Mouse (Mus musculus) intestine, postnatal 0 days (tissue): ENCODE data around the gene Rapgef3. TPM values are rescaled to one million over a fixed set of nuclear protein-coding genes. Genes with fewer than 3 reads are reported as not detected.

Source experiments
- ATAC-seq: fragments of 200-750 bp; cut with Nextera tagmentation; 2 replicates; pipeline ENCODE4 v1.8.0; 2017; ENCODE audit warnings: mild to moderate bottlenecking, moderate TSS enrichment, moderate library complexity
- H3K27ac ChIP-seq: fragments of 300-500 bp; sonication (generic); 2 replicates; pipeline ENCODE4 v1.5.1; 2014; ENCODE audit warnings: mild to moderate bottlenecking, low read depth, low read length, moderate library complexity
- H3K27me3 ChIP-seq: fragments of 300-500 bp; sonication (generic); replicated peaks from 2 replicates; pipeline ENCODE4 v1.6.1; 2014; ENCODE audit warnings: low read length, mixed read lengths; ENCODE audit not compliant: control insufficient read depth, insufficient read depth
- H3K36me3 ChIP-seq: fragments of 300-500 bp; sonication (generic); 2 replicates; pipeline ENCODE4 v1.6.1; 2014; ENCODE audit warnings: mild to moderate bottlenecking, moderate library complexity; ENCODE audit not compliant: control insufficient read depth, insufficient read depth
- H3K4me1 ChIP-seq: fragments of 300-500 bp; sonication (generic); replicated peaks from 2 replicates; pipeline ENCODE4 v1.6.1; 2014; ENCODE audit warnings: antibody characterized with exemption, low read length, mixed read lengths; ENCODE audit not compliant: control insufficient read depth, insufficient read depth
- H3K4me2 ChIP-seq: fragments of 300-500 bp; sonication (generic); replicated peaks from 2 replicates; pipeline ENCODE4 v1.6.1; 2014; ENCODE audit warnings: low read depth, mild to moderate bottlenecking, moderate library complexity
- H3K4me3 ChIP-seq: fragments of 300-500 bp; sonication (generic); 2 replicates; pipeline ENCODE4 v1.5.1; 2014; ENCODE audit warnings: low read depth, low read length
- H3K9ac ChIP-seq: fragments of 300-500 bp; sonication (generic); 2 replicates; pipeline ENCODE4 v1.6.1; 2014; ENCODE audit warnings: mild to moderate bottlenecking, low read depth, low read length
- H3K9me3 ChIP-seq: fragments of 300-500 bp; sonication (generic); 2 replicates; pipeline ENCODE4 v1.6.1; 2016; ENCODE audit warnings: mixed run types; ENCODE audit not compliant: control insufficient read depth
- CTCF ChIP-seq: sonication (generic); IDR thresholded peaks from 2 replicates; pipeline ENCODE4 v1.5.1; 2016; ENCODE audit warnings: low read depth, mild to moderate bottlenecking, control low read depth, antibody characterized with exemption, moderate library complexity
- WGBS: fragments of 180-500 bp; shearing (Covaris S2); extraction: QIAGEN DNeasy Blood & Tissue Kit; methylation state at CpG from one replicate; pipeline ENCODE4 v1.1.7; 2014; 5-methylcytosine and 5-hydroxymethylcytosine counted together
- polyA plus RNA-seq: library from polyadenylated mRNA; unstranded; fragments of >200 nt; fragmentation: Nextera tagmentation; extraction: Ambion mirVana; gene quantifications from 2 replicates; pipeline ENCODE4 v1.2.1, GENCODE M21; 2015

The Rapgef3 gene
- polyA plus RNA-seq, 1 experiment from 2014 or later: 2.7 TPM

DNA sequence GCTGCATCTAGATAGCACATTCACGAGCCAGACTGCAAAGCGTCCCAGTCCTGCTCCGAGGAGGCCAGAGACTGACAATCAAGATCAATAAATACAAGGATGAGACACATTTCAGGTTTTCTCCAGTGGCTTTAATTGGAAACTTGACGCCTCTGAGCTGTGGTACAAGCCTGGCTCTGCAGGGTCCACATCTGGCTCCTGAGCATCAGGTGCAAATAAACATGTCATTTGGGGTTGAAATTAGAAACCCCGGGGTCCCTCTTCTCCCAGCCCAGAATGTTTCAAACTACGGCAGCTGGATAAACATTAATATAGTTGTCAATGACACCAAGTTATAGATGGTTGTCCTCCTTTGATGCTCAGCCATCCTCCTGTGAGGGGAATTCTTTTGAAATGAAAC, 56.9 kb downstream of the Rapgef3 start:
- ATAC-seq: no peak
- Histone ChIP-seq H3K27me3 (no peaks in the 10 kb centered on the region), H3K4me3 (no peak overlapping the region), H3K9ac (no peak overlapping the region), H3K4me2 (no peak overlapping the region), H3K9me3 (no peaks in the 10 kb centered on the region), H3K36me3 (no peaks in the 10 kb centered on the region), H3K4me1 (no peaks in the 10 kb centered on the region), H3K27ac (no peak overlapping the region)
- 65% methylated on average over 6 of the region's 6 CpGs for WGBS
- no peak for TF ChIP-seq CTCF

DNA sequence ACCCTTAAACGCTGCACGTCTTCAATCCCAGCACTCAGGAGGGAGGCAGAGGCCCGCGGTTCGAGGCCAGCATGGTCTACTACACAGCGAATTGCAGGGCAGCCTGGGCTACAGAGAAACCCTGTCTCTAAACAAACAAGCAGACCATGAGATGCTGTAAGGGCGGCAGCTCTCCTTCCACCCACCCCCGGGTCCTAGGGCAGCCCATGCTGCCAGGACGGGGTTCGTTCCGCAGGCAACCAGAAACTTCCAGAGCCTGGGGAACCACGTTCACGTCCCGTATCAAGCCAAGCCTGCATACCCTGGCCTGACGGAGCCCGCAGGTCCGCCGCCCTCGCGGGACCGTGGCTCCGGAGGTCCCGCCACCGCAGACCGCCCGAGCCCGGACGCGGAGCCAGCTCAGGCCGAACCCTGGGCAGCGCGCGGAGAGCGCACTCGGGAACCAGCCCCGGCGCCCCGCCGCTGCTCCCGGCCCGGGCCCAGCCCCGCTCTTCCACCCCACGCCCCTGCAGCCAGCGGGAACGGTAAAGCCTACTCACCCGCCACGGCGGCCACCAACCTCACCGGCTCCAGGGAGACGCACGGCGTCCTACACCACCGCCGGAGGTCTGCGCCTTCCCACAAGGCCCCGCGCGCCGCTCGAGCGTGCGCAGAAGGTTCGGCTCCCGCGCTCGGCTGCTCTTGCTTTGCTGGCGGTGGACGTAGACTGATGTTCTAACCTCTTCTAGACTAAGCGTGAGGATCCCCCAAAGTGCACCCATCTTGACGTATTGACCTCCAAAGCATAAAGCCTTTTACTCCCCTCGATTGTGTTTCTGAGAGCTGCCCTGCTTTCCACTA, 62.3 kb downstream of the Rapgef3 start, which contains the start of gene Rpap3:
Gene Rpap3 (minus strand): TSS at position 615 of the 840 bp plus-strand sequence.
- peak within 1 kb of the TSS; percentile 86 for H3K4me3 ChIP-seq
- no peaks in the 10 kb centered on the region for H3K9me3 ChIP-seq
- peak; percentile 82 for ATAC-seq
- H3K4me2 ChIP-seq: peak within 1 kb of the TSS; percentile 87
- H3K27me3 ChIP-seq: no peaks in the 10 kb centered on the region
- no peak for TF ChIP-seq CTCF
- under 1% methylated on average over 70 of the region's 71 CpGs for WGBS
- no peaks in the 10 kb centered on the region for H3K4me1 ChIP-seq
- H3K9ac ChIP-seq: peak within 1 kb of the TSS; percentile 83
- H3K36me3 ChIP-seq: peaks cover 21% of the 10 kb centered on the region
- no peak within 1 kb of the TSS for H3K27ac ChIP-seq

DNA sequence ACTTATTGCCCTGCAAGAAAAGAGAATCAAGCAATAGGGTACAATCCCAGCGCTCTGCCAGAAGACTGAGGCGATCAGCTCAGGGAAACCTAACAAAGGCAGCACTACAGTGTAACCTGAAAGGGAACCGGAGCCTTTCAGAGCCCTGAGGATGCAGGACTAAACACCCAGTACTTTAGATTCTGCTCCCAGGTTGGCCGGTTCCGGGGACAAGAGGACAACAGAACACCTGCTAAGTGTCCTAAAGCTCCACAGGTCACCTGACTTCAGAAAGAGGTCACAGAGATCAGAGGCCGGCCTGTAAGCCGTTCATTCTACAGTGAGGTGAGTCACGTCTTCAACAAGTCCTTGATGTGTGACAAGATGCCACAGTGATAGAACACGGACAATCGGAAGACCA, 71.2 kb downstream of the Rapgef3 start:
- H3K9me3 ChIP-seq: no peaks in the 10 kb centered on the region
- H3K27ac ChIP-seq: no peak overlapping the region
- no peak overlapping the region for H3K4me2 ChIP-seq
- 90% methylated on average over 10 of the region's 10 CpGs for WGBS
- no peaks in the 10 kb centered on the region for H3K4me1 ChIP-seq
- H3K36me3 ChIP-seq: peaks cover 59% of the 10 kb centered on the region
- no peaks in the 10 kb centered on the region for H3K27me3 ChIP-seq
- no peak for TF ChIP-seq CTCF
- H3K4me3 ChIP-seq: no peak overlapping the region
- no peak for ATAC-seq
- H3K9ac ChIP-seq: no peak overlapping the region

Other genes with a start within 250 kb of the Rapgef3 start
- 11.8 and 12.0 TPM in 2 replicates for gene Rpap3, start 62.1 kb downstream of the Rapgef3 start, polyA plus RNA-seq
- gene Endou, start 36.6 kb downstream of the Rapgef3 start, polyA plus RNA-seq: 0.40 and 0.42 TPM in 2 replicates
- gene Slc48a1, start 10.5 kb upstream of the Rapgef3 start, polyA plus RNA-seq: 23.1 and 24.3 TPM in 2 replicates
- gene Hdac7, start 76.5 kb upstream of the Rapgef3 start, polyA plus RNA-seq: 7.8 and 9.2 TPM in 2 replicates
- 6.5 and 7.0 TPM in 2 replicates for gene Vdr, start 142.7 kb upstream of the Rapgef3 start, polyA plus RNA-seq
- gene Tmem106c, start 196.2 kb upstream of the Rapgef3 start, polyA plus RNA-seq: 33.3 and 36.7 TPM in 2 replicates
- 0.09 TPM in 1 of 2 replicates, not detected in the other for gene Col2a1, start 236.7 kb upstream of the Rapgef3 start, polyA plus RNA-seq